Mouse (Mus musculus) bone marrow, adult 2 months (tissue): ENCODE measurements around the gene Gm28308. TPM values are rescaled to one million over a fixed set of nuclear protein-coding genes. Genes with fewer than 3 reads are reported as not detected.

ENCODE experiments used
- H3K27ac ChIP-seq: fragments of 200-500 bp; 2 replicates; pipeline ENCODE4 v1.5.1; 2012; ENCODE audit warnings: low read depth, mild to moderate bottlenecking, control low read depth, inconsistent platforms, low read length; ENCODE audit not compliant: control insufficient read depth, poor library complexity, insufficient read depth
- H3K4me1 ChIP-seq: fragments of 200-500 bp; 2 replicates; pipeline ENCODE4 v1.6.1; 2011; ENCODE audit warnings: low read length; ENCODE audit not compliant: control insufficient read depth, insufficient read depth
- H3K4me3 ChIP-seq: fragments of 200-500 bp; replicated peaks from 2 replicates; pipeline ENCODE3; 2011; ENCODE audit warnings: mild to moderate bottlenecking, low read depth, low read length, control low read depth; ENCODE audit not compliant: control insufficient read depth
- CTCF ChIP-seq: fragments of 200-500 bp; IDR thresholded peaks from 2 replicates; pipeline ENCODE4 v1.5.1; 2011; ENCODE audit warnings: low read length, control low read depth; ENCODE audit not compliant: control insufficient read depth, insufficient read depth
- POLR2A ChIP-seq: fragments of 200-500 bp; IDR thresholded peaks from 2 replicates; pipeline ENCODE4 v1.6.1; 2011; ENCODE audit warnings: low read depth, mild to moderate bottlenecking, control low read depth, low read length, borderline replicate concordance; ENCODE audit not compliant: control insufficient read depth
- whole genome bisulfite sequencing: fragments of 180-500 bp; shearing (Covaris S2); methylation state at CpG from one replicate; pipeline ENCODE4 v1.1.7; 2018; 5-methylcytosine and 5-hydroxymethylcytosine counted together
- polyA plus RNA-seq: library from polyadenylated mRNA; stranded (reverse); fragments of >200 nt; gene quantifications from 2 replicates; pipeline ENCODE4 v1.2.4, GENCODE M21; 2011; ENCODE audit warnings: low replicate concordance; ENCODE audit not compliant: missing spikeins, insufficient read depth, insufficient read length

The Gm28308 gene
- polyA plus RNA-seq, 1 experiment = not detected

- no peak overlapping the region for H3K4me3 ChIP-seq
- no peak overlapping the region for H3K27ac ChIP-seq
- H3K4me1 ChIP-seq = no peaks in the 10 kb centered on the region
- WGBS = 59% methylated on average over 25 of the region's 35 CpGs
- TF ChIP-seq POLR2A = no peak
- no peak for TF ChIP-seq CTCF
These were observed 37.3 kb downstream of the Gm28308 start for GRCm38 (mm10) chr6:52175864-52176263.

GRCm38 (mm10) chr6:52174968-52175751 is 38.0 kb downstream of the Gm28308 start:
- no peak overlapping the region for H3K27ac ChIP-seq
- H3K4me3 ChIP-seq = no peak overlapping the region
- TF ChIP-seq CTCF (no peak), POLR2A (no peak)

GRCm38 (mm10) chr6:52173648-52174047 is 39.5 kb downstream of the Gm28308 start:
- Histone ChIP-seq H3K4me1 (no peaks in the 10 kb centered on the region), H3K4me3 (no peak overlapping the region), H3K27ac (no peak overlapping the region)
- no peak for TF ChIP-seq POLR2A
- no peak for TF ChIP-seq CTCF
- WGBS = 82% methylated on average over 4 of the region's 4 CpGs

More at GRCm38 (mm10) chr6:52174968-52175751, 38.0 kb downstream of the Gm28308 start:
- H3K4me1 ChIP-seq = no peaks in the 10 kb centered on the region
- WGBS = 74% methylated on average over 41 of the region's 41 CpGs

DNA sequence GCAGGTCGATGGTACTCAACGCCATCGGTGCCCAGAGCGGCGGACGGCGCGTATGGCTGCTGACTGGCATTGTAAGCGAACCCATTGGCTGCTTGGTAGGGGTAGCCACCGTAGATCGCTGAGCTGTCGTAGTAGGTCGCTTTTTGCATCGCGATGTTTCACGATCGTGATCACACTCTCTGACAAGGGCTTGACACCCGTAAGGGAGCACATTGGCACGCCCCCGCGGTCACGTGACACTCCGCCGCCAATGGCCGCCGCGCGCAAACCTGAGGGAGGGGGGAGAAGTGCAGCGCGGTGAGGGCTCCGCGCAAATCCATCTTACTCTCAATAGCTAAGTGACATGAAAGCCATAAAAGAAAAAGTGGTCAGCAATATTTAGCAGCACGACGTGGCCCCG is 40.6 kb downstream of the Gm28308 start:
- no peaks in the 10 kb centered on the region for H3K4me1 ChIP-seq
- WGBS = 87% methylated on average over 35 of the region's 35 CpGs
- TF ChIP-seq CTCF (no peak), POLR2A (no peak)
- no peak overlapping the region for H3K4me3 ChIP-seq
- H3K27ac ChIP-seq = no peak overlapping the region

GRCm38 (mm10) chr6:52171938-52172337 is 41.2 kb downstream of the Gm28308 start:
- Histone ChIP-seq H3K27ac (no peak overlapping the region), H3K4me3 (no peak overlapping the region), H3K4me1 (no peaks in the 10 kb centered on the region)
- TF ChIP-seq POLR2A (no peak), CTCF (no peak)
- WGBS = 82% methylated on average over 7 of the region's 7 CpGs

GRCm38 (mm10) chr6:52171331-52171730 is 41.8 kb downstream of the Gm28308 start:
- whole genome bisulfite sequencing = 81% methylated on average over 4 of the region's 4 CpGs

DNA sequence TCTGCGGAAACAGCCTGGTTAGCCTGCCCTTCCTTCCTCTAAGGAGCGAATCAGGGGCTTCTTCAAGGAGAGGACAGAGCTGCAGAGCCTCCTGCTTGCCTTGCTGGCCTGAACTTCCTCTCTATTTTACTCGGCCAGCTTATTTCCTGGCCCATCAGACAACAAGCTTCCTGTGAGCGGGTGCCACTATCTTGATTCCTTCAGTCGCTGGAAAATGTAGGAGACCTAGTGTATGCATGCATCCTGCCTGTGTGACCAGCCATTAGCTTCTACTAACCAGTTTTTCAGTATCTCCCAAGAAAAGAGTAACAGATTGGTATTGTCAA is 42.3 kb downstream of the Gm28308 start:
- no peak overlapping the region for H3K27ac ChIP-seq
- TF ChIP-seq POLR2A (no peak), CTCF (no peak)
- H3K4me3 ChIP-seq = no peak overlapping the region
- 60% methylated on average over 5 of the region's 5 CpGs for WGBS
- no peaks in the 10 kb centered on the region for H3K4me1 ChIP-seq

More at GRCm38 (mm10) chr6:52171331-52171730, 41.8 kb downstream of the Gm28308 start:
- Histone ChIP-seq H3K4me1 (no peaks in the 10 kb centered on the region), H3K4me3 (no peak overlapping the region), H3K27ac (no peak overlapping the region)
- no peak for TF ChIP-seq CTCF
- TF ChIP-seq POLR2A = no peak

- no peak overlapping the region for H3K4me3 ChIP-seq
- 89% methylated on average over 40 of the region's 40 CpGs for WGBS
- no peak for TF ChIP-seq POLR2A
- no peak for TF ChIP-seq CTCF
- no peak overlapping the region; the same call in 1 of the 2 replicates for H3K27ac ChIP-seq
- no peaks in the 10 kb centered on the region for H3K4me1 ChIP-seq
These were observed 42.8 kb downstream of the Gm28308 start for GRCm38 (mm10) chr6:52170166-52170897.
